Mouse (Mus musculus): ENCODE results near the gene Pam.

Pam gene

GRCm38 (mm10) chr1:97910874-97911273, 184.6 kb downstream of the Pam start:
- no peak for DNase-seq (ENCODE audit: low spot score)

- DNase-seq (ENCODE audit: low spot score): no peak
Observed at GRCm38 (mm10) chr1:97909561-97909960, 185.9 kb downstream of the Pam start.

- no peak for DNase-seq (ENCODE audit: low spot score)
Observed at GRCm38 (mm10) chr1:97908736-97909135, 186.7 kb downstream of the Pam start.

GRCm38 (mm10) chr1:97903912-97904460, 191.5 kb downstream of the Pam start:
- no peak for DNase-seq (ENCODE audit: low spot score)

GRCm38 (mm10) chr1:97902830-97903229, 192.6 kb downstream of the Pam start:
- no peak for DNase-seq (ENCODE audit: low spot score)

GRCm38 (mm10) chr1:97900559-97901153, 194.8 kb downstream of the Pam start:
- no peak for DNase-seq (ENCODE audit: low spot score)

- DNase-seq (ENCODE audit: low spot score): no peak
Observed at GRCm38 (mm10) chr1:97887511-97887910, 207.9 kb downstream of the Pam start.

- no peak for DNase-seq (ENCODE audit: low spot score)
Observed at GRCm38 (mm10) chr1:97883498-97883897, 211.9 kb downstream of the Pam start.

GRCm38 (mm10) chr1:97877037-97877436, 218.4 kb downstream of the Pam start:
- no peak for DNase-seq (ENCODE audit: low spot score)

- DNase-seq (ENCODE audit: low spot score): no peak
Observed at GRCm38 (mm10) chr1:97873490-97874054, 221.9 kb downstream of the Pam start.

GRCm38 (mm10) chr1:97872493-97872892, 223.0 kb downstream of the Pam start:
- no peak for DNase-seq (ENCODE audit: low spot score)

- no peak for DNase-seq (ENCODE audit: low spot score)
Observed at GRCm38 (mm10) chr1:97872072-97872471, 223.4 kb downstream of the Pam start.

GRCm38 (mm10) chr1:97864135-97864534, 231.3 kb downstream of the Pam start:
- DNase-seq (ENCODE audit: low spot score): no peak

- DNase-seq (ENCODE audit: low spot score): no peak
Observed at GRCm38 (mm10) chr1:97863140-97863539, 232.3 kb downstream of the Pam start.

- no peak for DNase-seq (ENCODE audit: low spot score)
Observed at GRCm38 (mm10) chr1:97862734-97863133, 232.7 kb downstream of the Pam start.

GRCm38 (mm10) chr1:97854256-97854655, 241.2 kb downstream of the Pam start:
- DNase-seq (ENCODE audit: low spot score): no peak

GRCm38 (mm10) chr1:97851601-97852175, 243.8 kb downstream of the Pam start:
- no peak for DNase-seq (ENCODE audit: low spot score)

GRCm38 (mm10) chr1:97848601-97849241, 246.7 kb downstream of the Pam start:
- peak; percentile 40 for DNase-seq (ENCODE audit: low spot score)

GRCm38 (mm10) chr1:97843220-97843992, 252.0 kb downstream of the Pam start:
- no peak for DNase-seq (ENCODE audit: low spot score)

GRCm38 (mm10) chr1:97834354-97834822, 261.1 kb downstream of the Pam start:
- no peak for DNase-seq (ENCODE audit: low spot score)

GRCm38 (mm10) chr1:97833466-97834353, 261.7 kb downstream of the Pam start:
- DNase-seq (ENCODE audit: low spot score): no peak
